Mouse (Mus musculus): ENCODE data around the gene Tbc1d22a.

Tbc1d22a gene

DNA sequence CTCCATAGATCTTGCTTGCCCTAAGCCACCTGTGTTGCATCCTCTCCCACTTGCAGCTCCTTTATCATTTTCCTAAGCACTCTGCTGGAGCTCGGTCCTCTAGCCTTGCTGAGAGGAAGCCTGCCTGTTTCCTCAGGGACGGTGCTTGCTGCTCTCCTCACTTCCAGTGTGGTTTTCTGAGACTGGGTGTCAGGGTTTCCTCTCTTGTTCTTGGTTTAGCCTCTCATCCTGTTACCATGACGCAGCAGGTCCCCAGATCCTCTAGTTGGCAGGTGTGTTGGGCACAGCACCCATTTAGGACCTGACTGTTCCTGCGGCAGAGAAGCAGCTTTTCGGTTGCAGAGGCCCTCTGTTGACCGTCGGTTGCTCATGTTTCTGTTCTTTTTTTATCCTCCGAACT, 172.1 kb downstream of the Tbc1d22a start:
- no peak for DNase-seq (ENCODE audit: low read depth, low spot score)

DNA sequence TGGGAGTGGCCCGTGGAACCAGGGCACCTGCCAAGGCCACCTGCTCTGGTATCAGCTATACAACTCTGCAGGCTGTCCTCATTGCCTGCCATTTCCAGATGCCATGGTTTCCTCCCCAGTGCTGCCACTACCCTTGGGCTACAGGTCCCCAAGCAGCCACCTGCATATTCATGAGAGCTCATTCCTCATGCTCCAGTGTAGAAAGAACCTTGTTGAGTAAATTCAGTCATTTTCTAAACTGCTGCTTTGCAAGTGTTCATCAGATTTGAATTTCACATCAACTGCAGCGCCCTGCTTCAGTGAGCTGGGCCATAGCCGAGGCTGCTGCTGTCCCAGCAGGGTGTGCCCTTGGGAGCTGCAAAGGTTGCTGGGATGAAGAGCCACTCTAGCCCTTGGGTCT, 174.3 kb downstream of the Tbc1d22a start:
- DNase-seq (ENCODE audit: low read depth, low spot score), result no peak

DNA sequence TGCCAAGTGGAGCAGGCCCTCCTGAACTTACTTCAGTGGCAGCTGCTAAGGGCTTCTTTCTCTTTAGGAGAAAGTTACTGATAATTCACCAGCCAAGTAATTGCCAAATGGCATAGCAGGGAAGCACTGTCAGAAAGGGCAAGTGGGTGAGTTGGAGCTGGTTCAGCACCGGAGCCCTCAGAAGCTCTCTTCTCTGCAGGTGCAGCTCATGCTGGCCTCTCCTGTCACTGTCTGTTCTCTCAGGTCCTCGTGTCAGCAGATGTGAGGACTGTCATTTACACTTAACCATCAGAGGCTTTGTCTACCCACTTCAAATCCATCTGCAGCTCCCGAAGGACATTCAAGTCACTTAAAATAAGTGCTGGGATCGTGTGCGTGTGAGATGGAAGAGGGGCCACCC, 190.6 kb downstream of the Tbc1d22a start:
- no peak for DNase-seq (ENCODE audit: low read depth, low spot score)

DNA sequence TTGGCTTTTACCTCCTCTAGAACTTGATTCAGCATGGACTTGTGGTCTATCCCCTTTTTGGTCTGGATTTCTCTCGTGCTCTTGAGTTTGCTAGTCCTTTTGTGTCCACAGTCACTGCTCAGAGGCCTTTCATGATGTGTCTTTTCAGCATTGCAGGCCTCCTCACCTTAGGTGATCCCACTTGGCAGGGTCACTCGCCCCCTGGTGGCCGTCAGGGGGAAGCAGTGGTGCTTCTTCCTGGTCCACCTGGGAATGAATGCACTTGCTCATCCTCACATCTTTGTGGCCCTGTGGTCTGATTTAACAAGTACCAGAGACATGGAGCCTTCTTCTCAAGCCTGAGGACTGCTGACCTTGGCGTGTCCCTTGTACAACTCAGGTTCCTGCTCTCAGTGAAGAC, 191.3 kb downstream of the Tbc1d22a start:
- DNase-seq (ENCODE audit: low read depth, low spot score), result no peak

DNA sequence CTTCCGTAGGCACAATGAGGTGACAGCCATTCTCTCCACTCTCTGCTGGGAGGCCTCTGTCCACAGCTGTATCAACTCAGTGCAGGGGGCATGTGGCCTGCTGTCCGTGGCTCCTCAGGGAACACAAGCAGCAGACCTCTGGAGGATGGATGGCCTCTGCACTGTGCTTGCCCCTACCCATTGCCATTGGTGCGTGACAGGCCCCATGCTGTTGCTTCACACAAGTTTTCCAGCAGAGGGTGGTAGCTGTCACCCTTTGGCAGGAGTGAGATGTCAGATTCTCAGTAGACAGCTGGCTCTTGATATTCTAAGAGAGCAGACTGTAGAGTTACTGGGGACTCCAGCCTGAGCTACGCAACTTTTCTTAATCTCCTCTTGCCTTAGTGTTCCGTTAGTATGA, 195.1 kb downstream of the Tbc1d22a start:
- DNase-seq (ENCODE audit: low read depth, low spot score), result no peak

DNA sequence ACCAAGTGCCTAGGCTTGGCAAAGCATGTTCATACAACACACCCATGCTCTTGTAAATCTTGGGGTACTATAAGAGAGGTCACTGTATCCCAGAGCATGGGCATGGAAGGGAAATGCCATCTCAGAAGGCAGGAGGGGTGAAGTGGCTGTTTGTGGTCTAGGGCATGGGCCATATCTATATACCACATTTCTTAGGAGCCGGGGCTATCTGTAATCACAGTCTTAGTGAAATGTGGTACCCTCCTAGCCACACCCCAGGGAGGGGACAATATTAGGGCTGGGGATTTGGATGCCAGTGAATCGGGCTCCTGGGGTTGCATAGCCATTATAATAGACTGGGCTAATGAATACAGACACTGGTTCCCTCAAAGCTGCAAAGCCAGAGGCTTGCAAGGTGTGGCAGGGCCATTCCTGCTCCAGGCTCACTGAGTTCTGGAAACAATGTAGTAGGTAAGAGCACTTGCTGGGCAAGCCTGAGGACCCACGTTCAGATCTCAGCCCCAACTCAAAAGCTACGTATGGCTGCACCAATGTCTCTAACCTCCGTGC, 197.3 kb downstream of the Tbc1d22a start:
- DNase-seq (ENCODE audit: low read depth, low spot score), result no peak

DNA sequence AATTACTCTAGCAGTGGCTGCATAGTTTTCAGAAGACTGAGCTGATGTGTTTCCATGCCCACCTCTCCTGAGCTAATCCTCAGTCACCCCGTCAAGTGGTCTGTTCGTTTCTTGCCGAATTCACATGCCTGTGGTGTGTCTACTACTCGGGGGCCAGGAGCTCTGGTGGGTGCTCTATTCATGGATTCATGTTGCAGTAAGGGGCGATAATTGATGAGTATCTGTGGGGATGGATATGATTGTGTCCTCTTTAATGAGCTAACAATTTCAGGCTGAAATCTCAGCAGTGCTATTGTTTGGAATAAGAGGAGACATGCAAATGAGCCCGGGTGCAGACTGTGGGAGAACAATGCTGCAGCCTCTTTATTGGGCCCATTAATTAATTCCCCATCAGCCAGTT, 201.7 kb downstream of the Tbc1d22a start:
- DNase-seq (ENCODE audit: low read depth, low spot score), result no peak

DNA sequence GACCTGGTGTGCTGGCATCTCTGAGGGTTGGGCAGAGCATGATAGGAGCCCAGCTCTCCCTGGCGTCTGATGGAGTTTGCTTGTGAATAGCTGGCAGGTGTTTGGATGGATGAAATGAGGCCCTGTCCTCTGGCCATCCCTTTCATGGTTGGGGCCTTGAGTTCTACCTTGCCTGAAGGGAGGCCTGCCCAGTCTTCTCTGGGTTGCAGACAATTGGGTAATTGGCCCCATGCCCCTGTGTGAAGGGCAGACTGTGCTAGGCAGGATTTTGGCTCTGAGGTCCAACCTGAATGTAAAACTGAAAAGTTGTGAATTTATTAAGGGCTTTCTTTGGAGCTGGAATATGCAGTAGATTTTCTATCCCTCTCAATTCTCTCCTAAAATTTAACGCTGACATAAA, 204.2 kb downstream of the Tbc1d22a start:
- DNase-seq (ENCODE audit: low read depth, low spot score), result no peak

DNA sequence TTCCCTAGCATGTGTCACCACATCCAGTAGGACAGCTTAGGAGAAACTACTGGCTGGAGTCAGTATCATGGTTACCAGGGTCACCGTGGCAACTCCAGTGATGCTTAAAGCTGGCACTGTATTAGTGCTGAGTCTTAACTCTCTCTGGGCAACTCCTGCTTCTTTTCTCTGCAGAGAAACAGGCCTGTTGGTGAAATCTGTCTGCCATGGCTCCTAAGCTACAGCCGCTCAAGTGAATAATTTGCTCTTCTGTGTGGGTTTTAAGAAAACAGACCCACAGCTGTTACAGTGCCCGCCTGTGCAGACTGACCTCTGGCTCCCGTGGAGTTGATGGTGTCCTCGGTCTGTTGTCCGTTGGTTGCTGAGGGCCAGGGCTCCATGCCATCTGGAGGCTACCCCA, 205.4 kb downstream of the Tbc1d22a start:
- DNase-seq (ENCODE audit: low read depth, low spot score), result no peak

DNA sequence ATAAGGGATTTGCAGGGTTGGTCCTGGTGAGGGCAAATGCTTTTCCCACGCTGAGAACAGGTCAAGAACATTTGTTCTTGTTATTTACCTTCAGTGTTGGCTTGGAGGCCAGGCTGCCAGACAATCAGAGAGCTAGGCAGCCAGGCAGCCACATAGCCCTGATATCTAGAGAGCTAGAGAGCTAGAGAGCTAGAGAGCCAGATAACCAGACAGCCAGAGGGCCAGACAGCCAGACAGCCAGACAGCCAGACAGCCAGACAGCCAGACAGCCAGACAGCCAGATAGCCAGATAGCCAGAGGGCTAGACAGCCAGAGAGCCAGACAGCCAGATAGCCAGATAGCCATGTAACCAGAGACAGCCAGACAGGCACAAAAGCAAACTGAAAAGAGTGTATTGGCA, 208.6 kb downstream of the Tbc1d22a start:
- DNase-seq (ENCODE audit: low read depth, low spot score), result no peak

DNA sequence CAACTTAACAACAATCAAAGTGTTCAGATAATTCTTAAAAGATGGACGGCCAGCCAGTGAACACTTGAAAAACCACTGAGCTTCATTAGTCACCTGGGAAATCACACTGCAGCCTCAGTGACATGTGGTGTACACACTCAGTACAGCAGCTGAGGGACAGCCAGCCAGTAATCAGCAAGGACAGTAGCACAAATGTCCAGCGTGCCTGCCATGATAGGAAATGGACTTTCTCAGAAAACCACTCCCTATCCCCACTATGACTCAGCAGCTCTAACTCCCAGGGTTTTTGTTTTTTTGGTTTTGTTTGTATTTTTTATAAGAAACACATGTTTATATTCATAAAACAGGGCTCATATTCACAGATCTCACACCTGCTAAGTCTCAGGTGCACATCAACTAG, 209.6 kb downstream of the Tbc1d22a start:
- DNase-seq (ENCODE audit: low read depth, low spot score), result no peak

DNA sequence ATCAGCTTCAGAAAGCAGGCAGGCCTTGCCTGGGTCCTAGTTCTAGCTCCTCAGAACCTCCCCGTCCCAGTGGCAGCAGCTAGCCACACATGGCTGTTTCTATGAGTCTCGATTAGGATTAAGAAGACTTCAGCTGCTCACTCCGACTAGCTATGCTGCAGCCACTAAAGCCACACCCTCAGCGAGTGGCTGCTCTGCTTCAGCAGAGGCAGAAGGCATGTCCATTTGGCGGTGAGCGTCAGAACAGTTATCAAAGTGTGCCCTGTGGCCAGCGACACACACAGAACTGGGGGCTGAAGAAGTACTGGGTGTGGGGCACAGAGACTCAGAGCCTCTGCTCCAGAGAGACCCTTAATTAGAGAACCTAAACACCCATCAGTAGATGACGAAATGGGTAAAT, 210.7 kb downstream of the Tbc1d22a start:
- DNase-seq (ENCODE audit: low read depth, low spot score), result no peak

DNA sequence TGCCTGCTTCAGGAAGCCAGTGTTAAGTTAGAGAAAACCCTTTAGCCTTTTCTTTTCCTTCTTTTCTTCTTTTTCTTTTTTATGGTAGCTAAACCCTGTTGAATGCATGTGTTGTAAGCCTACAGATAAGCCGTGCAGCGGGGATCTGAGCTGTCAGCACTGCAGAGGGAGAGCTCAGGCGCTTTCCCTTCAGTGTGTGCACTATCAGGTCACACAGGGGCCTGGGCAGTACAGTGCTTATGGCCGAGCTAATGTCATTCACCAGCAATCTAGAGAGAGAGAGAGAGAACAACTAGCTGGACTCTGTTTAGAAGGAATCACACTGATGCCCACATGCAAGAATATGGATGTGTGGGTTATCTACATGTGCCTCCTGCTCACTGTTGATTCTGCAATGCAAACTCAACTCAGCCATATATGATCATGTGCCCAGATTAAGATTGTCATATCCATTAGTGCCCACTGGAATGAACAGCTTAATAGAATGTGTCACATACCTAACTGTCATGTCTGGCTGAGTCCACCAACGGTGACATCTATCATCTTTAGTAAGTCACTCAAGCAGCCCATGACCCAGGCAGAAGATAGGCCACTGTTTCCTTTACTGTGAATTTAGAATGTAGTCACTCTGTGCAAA, 212.2 kb downstream of the Tbc1d22a start:
- no peak for DNase-seq (ENCODE audit: low read depth, low spot score)

DNA sequence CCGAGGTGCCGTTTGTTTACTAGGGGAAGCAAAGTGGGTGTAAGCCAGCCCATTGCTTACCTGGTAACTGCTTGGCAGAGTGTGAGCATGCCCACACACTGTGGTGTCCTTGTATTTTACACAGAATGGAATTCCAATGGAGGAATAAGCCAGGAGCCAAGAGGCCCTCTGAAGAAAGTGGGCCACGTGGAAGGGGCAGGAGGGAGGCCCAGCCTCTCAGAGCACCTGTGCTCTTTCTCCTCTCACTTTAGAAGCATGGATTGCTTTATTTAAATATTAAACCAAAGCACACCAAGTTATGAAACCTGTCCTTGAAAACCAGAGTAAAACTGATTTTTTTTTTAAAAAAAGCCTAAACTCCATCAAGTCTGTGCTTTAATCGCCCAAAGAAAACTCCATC, 213.2 kb downstream of the Tbc1d22a start:
- DNase-seq (ENCODE audit: low read depth, low spot score), result no peak

DNA sequence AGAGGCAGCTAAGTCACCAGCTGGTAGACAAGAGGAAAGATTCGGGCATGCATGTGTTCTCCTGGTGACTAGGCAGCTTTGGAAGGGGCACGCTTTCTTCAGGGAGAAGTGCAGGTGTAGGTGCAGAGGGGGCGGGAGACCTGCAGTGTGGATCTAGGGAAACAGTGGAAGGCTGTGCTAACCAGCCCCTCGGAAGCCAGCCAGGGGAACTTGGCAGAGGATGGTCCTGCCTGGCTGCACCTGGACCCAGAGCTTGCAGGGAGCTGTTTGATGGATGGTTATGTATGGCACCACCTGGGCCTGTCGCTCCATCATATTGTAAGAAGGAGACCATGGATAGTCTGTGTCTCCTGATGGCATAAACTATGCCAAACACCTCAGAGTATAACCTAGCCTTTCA, 214.2 kb downstream of the Tbc1d22a start:
- no peak for DNase-seq (ENCODE audit: low read depth, low spot score)

DNA sequence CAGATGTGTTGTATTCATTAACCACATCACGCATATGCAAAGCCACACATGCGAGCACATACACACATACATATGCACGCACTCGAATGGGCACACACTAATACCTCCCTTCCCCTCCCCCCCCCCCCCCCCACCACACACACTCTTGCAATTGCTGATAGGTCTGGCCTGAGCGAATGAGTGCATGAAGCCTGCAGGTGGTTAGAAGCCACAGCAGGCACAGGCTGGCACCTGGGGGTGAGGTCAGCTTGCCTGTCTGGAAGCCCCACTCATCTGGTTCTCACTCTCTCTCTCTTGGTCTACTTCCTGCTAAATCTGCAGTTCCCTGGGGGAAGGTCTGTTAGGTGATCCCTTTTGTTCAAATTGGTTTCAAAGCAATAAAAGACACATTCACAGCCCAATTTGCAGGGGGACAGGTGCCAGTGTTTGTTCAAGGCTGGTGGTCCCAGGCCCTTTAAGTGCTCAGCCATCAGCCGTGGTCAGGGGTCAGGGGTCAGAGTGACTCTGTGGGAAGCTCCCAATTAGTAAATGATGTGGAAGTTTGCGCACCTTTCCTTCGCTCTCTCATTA, 215.6 kb downstream of the Tbc1d22a start:
- no peak for DNase-seq (ENCODE audit: low read depth, low spot score)

DNA sequence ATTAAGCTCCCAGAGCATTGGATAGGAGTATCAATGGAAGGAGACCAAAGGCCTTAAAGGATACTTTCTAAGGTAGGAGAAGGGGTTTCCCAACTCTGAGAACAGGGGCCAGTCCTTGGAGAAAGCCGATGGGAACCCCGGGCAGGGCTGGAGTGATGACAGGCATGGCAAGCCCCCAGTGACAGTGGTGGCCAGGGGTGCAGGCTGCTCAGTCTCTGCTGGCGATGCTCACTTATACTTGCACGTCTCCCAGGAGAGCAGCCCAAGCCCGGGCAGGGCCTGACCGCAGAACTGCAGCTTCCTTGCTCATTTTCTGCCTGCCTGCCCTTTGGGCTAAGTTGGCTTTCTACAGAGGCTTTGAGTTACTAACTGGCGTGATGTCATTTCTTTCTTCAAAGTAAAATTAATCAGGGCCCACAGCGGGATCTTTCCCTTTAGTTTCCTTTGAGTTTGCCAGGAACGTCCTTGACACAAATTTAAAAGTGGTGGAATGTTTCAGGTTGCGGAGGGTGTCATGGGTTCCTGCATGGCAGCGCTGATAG, 217.4 kb downstream of the Tbc1d22a start:
- no peak for DNase-seq (ENCODE audit: low read depth, low spot score)

DNA sequence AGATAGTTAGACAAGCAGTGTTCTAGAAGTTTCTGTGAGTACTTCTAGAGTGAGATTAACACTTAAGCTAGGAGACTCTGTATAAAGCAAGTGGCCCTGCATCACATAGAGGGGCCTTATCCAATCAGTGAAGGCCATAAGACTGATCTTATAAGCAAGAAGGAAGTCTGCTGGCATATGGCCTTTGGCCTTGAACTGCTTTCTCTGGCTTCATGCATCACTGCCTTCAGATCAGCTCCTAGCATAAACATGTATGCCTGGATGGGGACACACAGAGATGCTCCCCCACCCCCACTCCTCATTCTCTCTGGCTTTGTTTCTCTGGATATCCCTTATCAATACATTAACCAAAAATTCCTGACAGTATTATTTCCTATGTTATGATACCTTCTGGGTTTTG, 218.5 kb downstream of the Tbc1d22a start:
- DNase-seq (ENCODE audit: low read depth, low spot score), result no peak

DNA sequence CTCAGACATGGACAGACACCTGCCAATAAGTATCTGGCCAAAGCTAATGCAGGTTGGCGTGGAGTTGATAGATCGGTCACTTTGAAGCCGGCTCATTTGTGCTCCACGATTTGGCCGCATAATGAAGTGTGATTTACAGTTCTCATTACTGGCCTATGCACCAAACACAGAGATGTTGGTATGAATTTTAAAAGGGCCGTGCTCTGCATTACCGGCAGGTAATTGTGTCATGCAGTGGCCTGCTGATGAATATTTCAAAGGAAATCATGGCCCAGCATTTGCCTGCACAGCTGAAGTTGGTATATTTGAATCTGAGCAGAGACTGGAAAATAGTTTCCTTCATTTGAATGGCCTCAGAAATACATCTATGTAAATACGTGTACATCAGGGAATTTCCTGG, 219.1 kb downstream of the Tbc1d22a start:
- no peak for DNase-seq (ENCODE audit: low read depth, low spot score)

DNA sequence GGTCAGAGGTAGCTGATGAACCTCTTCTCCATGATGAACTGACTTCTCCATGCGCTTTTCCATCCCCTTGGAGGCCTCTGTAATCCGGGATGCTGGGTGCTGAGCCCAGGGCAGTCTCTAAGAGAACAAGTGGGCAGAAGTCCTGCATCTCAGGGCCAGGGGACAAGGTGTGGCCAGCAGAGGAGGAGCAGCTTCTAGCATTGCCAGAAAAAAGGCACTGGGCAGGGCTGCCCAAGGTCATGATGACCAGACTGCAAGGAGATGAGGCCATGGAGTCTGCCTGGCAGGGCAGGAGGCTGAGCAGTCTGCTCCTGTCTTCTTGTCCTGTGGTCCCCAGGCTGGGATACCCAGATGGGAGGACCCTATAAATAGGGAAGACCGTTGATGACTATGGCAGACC, 220.0 kb downstream of the Tbc1d22a start:
- DNase-seq (ENCODE audit: low read depth, low spot score), result no peak

DNA sequence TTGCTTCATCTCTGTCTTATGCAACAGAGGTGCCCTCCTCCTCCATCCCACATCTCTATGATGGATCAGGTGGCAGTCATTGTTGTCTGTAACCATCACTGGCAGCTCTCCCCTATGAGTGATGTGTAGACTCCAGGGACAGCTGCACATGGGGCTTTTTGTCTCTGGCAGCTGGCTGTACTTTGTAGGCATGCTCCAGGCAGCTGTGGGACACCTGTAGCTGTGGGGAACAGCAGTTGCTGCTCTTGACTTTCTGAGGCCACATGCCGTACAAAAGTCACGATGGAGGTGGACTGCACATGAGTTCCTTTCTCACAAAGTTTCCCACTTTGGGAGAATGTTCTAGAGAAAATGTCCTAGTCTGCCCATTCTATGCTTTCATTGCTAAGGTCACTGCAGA, 223.1 kb downstream of the Tbc1d22a start:
- DNase-seq (ENCODE audit: low read depth, low spot score), result no peak

DNA sequence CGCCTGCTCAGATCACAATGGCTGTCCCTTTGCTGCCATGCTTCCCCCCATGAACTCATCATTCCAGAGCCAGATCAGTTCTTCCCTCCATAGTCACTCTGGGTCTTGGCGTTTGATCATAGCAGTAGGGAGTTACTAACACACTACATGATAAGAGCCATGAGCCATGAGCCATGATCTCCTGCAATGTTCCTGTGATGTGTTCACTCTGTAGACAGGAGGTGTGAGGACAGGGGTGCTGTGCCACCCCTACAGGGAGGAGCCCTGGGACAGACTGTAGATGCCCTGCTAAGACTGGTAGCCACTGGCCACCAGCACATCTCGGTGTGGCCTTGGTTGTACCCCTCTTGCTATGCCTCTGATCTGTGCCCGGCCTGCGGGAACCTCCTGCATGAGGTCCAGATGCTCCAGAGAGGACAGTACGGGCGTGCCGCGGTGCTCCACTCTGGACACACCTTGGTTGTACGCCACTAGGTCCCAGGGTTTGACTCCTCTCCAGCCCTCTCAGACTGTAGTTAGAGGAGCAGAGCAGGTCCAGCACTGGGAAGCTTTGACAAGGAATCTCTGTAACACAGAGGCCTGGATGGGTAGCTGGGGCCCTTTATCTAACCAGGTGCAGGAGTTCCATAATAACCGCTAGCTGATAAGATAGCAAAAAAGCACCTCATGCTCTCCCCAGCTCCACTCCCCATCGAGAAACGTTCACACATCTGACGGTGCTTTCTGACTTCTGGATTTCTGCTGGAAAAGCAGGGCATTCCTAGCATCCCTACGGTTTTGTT, 224.9 kb downstream of the Tbc1d22a start:
- no peak for DNase-seq (ENCODE audit: low read depth, low spot score)

DNA sequence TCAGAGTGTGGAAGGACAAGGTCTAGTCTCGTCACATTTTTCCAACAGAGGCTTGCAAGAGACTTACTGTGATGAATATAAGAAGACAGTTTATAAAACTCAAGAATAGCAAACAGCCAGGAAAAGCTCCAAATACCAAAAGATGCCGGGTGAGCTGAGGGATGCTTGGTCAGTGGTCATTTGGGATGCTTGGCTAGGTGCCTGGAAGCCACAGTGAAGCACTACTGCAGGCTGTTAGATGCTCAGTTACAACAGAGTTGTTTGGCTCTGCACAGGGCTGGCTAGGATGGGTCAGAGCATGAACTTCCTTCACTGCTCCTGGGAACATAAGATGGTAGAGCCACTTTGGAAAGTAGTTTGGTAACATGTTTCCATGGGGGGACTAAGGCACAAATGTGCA, 230.0 kb downstream of the Tbc1d22a start:
- DNase-seq (ENCODE audit: low read depth, low spot score), result no peak
